15 mouse cellular contexts compared by ENCODE assay signal in the genomic region with DNA sequence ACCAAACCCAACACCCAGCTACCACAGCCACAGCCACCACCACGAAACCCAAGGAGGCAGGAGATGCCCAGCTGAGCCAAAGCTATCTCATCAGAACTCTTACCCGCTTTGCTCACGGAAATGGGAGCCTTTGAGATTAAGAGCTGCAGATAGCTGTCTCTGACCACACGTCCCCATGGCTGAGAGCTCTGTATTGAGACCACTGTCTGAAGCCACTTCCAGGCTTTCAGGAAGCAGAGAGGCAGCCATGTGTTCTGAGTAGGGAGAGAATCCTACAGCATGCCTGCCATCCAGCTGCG. TPM values are rescaled to one million over a fixed set of nuclear protein-coding genes. Genes with fewer than 3 reads are reported as not detected.
A peak's percentile ranks its signal among the peaks of the same experiment; 100 is the strongest.
DNase-seq lines count a peak whose midpoint lies in the region; ATAC-seq and TF ChIP-seq lines count a peak whose summit lies in the region.
"Had no signal": no experiment of that assay in that cellular context is flagged by ENCODE, and none has a peak within 500 bp of the region (broad histone marks: within the 10 kb centered on the region; RNA-seq: fewer than 3 reads in every experiment).

No protein-coding gene starts in this region.

- H3K4me2 ChIP-seq in heart, embryonic 13.5 days: no peak overlapping the region
- H3K4me2 ChIP-seq in heart, embryonic 11.5 days: no peak overlapping the region
- no peak overlapping the region for H3K4me2 ChIP-seq in lung, embryonic 14.5 days
- H3K4me2 ChIP-seq: forebrain, embryonic 15.5 days; intestine, embryonic 15.5 days; neural tube, embryonic 12.5 days had no signal

- H3K9me3 ChIP-seq in heart, embryonic 13.5 days: no peaks in the 10 kb centered on the region
- H3K9me3 ChIP-seq in heart, embryonic 11.5 days (replicated peaks; ENCODE audit: control insufficient read depth, low read length): no peaks in the 10 kb centered on the region
- no peaks in the 10 kb centered on the region for H3K9me3 ChIP-seq in lung, embryonic 14.5 days (ENCODE audit: low read depth, low read length)
- H3K9me3 ChIP-seq: forebrain, embryonic 15.5 days; G1E; intestine, embryonic 15.5 days had no signal

- no peaks in the 10 kb centered on the region for H3K27me3 ChIP-seq in heart, embryonic 13.5 days (replicated peaks)
- H3K27me3 ChIP-seq in heart, embryonic 11.5 days (ENCODE audit: control insufficient read depth, insufficient read depth, low read length): no peaks in the 10 kb centered on the region
- H3K27me3 ChIP-seq in lung, embryonic 14.5 days (ENCODE audit: insufficient read depth, low read length): no peaks in the 10 kb centered on the region
- H3K27me3 ChIP-seq: forebrain, embryonic 15.5 days; intestine, embryonic 15.5 days; neural tube, embryonic 12.5 days had no signal

- H3K27ac ChIP-seq in heart, embryonic 13.5 days (replicated peaks): peak overlapping the region; percentile 59; the same call in 1 of the 2 replicates
- no peak overlapping the region; the same call in 1 of the 2 replicates for H3K27ac ChIP-seq in heart, embryonic 11.5 days (ENCODE audit: low read depth, low read length)
- 0 out of 2 replicates have a peak overlapping the region, but pooled peaks have one; percentile 6 for H3K27ac ChIP-seq in lung, embryonic 14.5 days (ENCODE audit: low read depth)
- H3K27ac ChIP-seq: forebrain, embryonic 15.5 days; intestine, embryonic 15.5 days; neural tube, embryonic 12.5 days had no signal

- no peak for TF ChIP-seq CTCF in lung, embryonic 14.5 days (IDR thresholded peaks at IDR 0.05; ENCODE audit: low read depth)

- no peak for DNase-seq in lung, embryonic 14.5 days
- no peak for DNase-seq in lung, adult 18-20 months
- DNase-seq in cerebellum, adult 18-20 months: no peak
- DNase-seq: adrenal gland, adult 2 months; cerebellum, adult 11-12 months; gastrocnemius, postnatal 10 days; right cerebral cortex, postnatal 25 days had no signal

- H3K9ac ChIP-seq in heart, embryonic 13.5 days: no peak overlapping the region
- H3K9ac ChIP-seq in heart, embryonic 11.5 days (ENCODE audit: low read depth, low read length): no peak overlapping the region
- H3K9ac ChIP-seq in lung, embryonic 14.5 days: no peak overlapping the region
- H3K9ac ChIP-seq: forebrain, embryonic 15.5 days; intestine, embryonic 15.5 days; neural tube, embryonic 12.5 days had no signal

- no peak for ATAC-seq in heart, embryonic 13.5 days (ENCODE audit: extremely low read depth, insufficient number of reproducible peaks, low FRiP score, low TSS enrichment)
- ATAC-seq in heart, embryonic 11.5 days (replicated peaks; ENCODE audit: insufficient number of reproducible peaks, low FRiP score, low TSS enrichment): no peak
- ATAC-seq in lung, embryonic 14.5 days (ENCODE audit: insufficient read depth): no peak
- peak; percentile 50 for ATAC-seq in granulocyte monocyte progenitor cell, adult 5-6 weeks (replicated peaks; ENCODE audit: poor library complexity, severe bottlenecking)
- ATAC-seq in megakaryocyte-erythroid progenitor cell, adult 5-6 weeks (replicated peaks; ENCODE audit: low FRiP score, low TSS enrichment, poor library complexity, severe bottlenecking): peak; percentile 64
- ATAC-seq: intestine, embryonic 15.5 days had no signal

- peaks cover 29% of the 10 kb centered on the region for H3K4me1 ChIP-seq in heart, embryonic 13.5 days
- peaks cover 12% of the 10 kb centered on the region for H3K4me1 ChIP-seq in heart, embryonic 11.5 days (ENCODE audit: control insufficient read depth, insufficient read depth, low read length)
- no peaks in the 10 kb centered on the region for H3K4me1 ChIP-seq in lung, embryonic 14.5 days (ENCODE audit: insufficient read depth)
- H3K4me1 ChIP-seq: intestine, embryonic 15.5 days had no signal

- peaks cover 90% of the 10 kb centered on the region for H3K36me3 ChIP-seq in heart, embryonic 13.5 days
- peaks cover 6% of the 10 kb centered on the region; the same call in 1 of the 2 replicates for H3K36me3 ChIP-seq in heart, embryonic 11.5 days (ENCODE audit: control insufficient read depth, insufficient read depth, low read length)
- H3K36me3 ChIP-seq in lung, embryonic 14.5 days (ENCODE audit: insufficient read depth): no peaks in the 10 kb centered on the region
- H3K36me3 ChIP-seq: forebrain, embryonic 15.5 days; G1E; intestine, embryonic 15.5 days; neural tube, embryonic 12.5 days had no signal

- WGBS in heart, embryonic 13.5 days: 37% methylated on average over 5 of the region's 5 CpGs
- WGBS in heart, embryonic 11.5 days (ENCODE audit: insufficient replicate concordance): 38% methylated on average over 5 of the region's 5 CpGs
- 76% methylated on average over 5 of the region's 5 CpGs for WGBS in lung, embryonic 14.5 days

- H3K4me3 ChIP-seq in heart, embryonic 13.5 days: no peak overlapping the region
- no peak overlapping the region for H3K4me3 ChIP-seq in heart, embryonic 11.5 days (ENCODE audit: low read depth, low read length)
- H3K4me3 ChIP-seq in lung, embryonic 14.5 days (ENCODE audit: low read depth, low read length): no peak overlapping the region
- H3K4me3 ChIP-seq: forebrain, embryonic 15.5 days; intestine, embryonic 15.5 days; neural tube, embryonic 12.5 days had no signal

RNA-seq across cellular contexts. Expression of gene Myl12a, which starts 37.9 kb away (rescaled TPM):
- 728 and 793 TPM in 2 replicates for polyA plus RNA-seq in heart, embryonic 13.5 days (2015; fragmentation: Nextera tagmentation; extraction: Ambion mirVana)
- polyA plus RNA-seq in heart, embryonic 11.5 days (2014; fragmentation: Nextera tagmentation; extraction: Ambion mirVana): 878 and 906 TPM in 2 replicates
- polyA plus RNA-seq in lung, embryonic 14.5 days (2014; fragmentation: Nextera tagmentation; extraction: Ambion mirVana): 637 and 655 TPM in 2 replicates
- 226 and 321 TPM in 2 replicates for total RNA-seq in granulocyte monocyte progenitor cell, adult 5-6 weeks (2014; fragmentation: Nextera tagmentation)
- total RNA-seq in granulocyte monocyte progenitor cell, adult 5-6 weeks (2017): 159 and 194 TPM in 2 replicates
- total RNA-seq in megakaryocyte-erythroid progenitor cell, adult 5-6 weeks (2014; fragmentation: Nextera tagmentation): 185 and 246 TPM in 2 replicates
- total RNA-seq in megakaryocyte-erythroid progenitor cell, adult 5-6 weeks (2017): 162 and 168 TPM in 2 replicates

RNA-seq across cellular contexts. Expression of gene Myom1, which starts 38.1 kb away (rescaled TPM):
- polyA plus RNA-seq in heart, embryonic 13.5 days (2015; fragmentation: Nextera tagmentation; extraction: Ambion mirVana): 156 and 169 TPM in 2 replicates
- 208 and 237 TPM in 2 replicates for polyA plus RNA-seq in heart, embryonic 11.5 days (2014; fragmentation: Nextera tagmentation; extraction: Ambion mirVana)
- 5.7 and 7.6 TPM in 2 replicates for polyA plus RNA-seq in lung, embryonic 14.5 days (2014; fragmentation: Nextera tagmentation; extraction: Ambion mirVana)
- 1.2 TPM in 1 of 2 replicates, not detected in the other for total RNA-seq in granulocyte monocyte progenitor cell, adult 5-6 weeks (2014; fragmentation: Nextera tagmentation)
- 0.05 and 1.2 TPM in 2 replicates for total RNA-seq in granulocyte monocyte progenitor cell, adult 5-6 weeks (2017)
- 2.8 and 9.2 TPM in 2 replicates for total RNA-seq in megakaryocyte-erythroid progenitor cell, adult 5-6 weeks (2014; fragmentation: Nextera tagmentation)
- 1.0 and 1.9 TPM in 2 replicates for total RNA-seq in megakaryocyte-erythroid progenitor cell, adult 5-6 weeks (2017)

Comparison
In these comparisons a context has a peak if more than half of its experiments do, and no peak if none do; other contexts are left out.
1. ATAC-seq: peak in granulocyte monocyte progenitor cell, adult 5-6 weeks (single experiment) and megakaryocyte-erythroid progenitor cell, adult 5-6 weeks (single experiment); none in heart, embryonic 13.5 days (single experiment), heart, embryonic 11.5 days (single experiment) and lung, embryonic 14.5 days (single experiment).
2. RNA of gene Myom1, which starts 38.1 kb away (polyA plus RNA-seq): 208 to 237 TPM in heart, embryonic 11.5 days and 156 to 169 TPM in heart, embryonic 13.5 days; 5.7 to 7.6 TPM in lung, embryonic 14.5 days; every median in the first group is over 10 times any median in the second.